Mouse (Mus musculus): Measurements from ENCODE around the gene Hist1h3c. TPM values are rescaled to one million over a fixed set of nuclear protein-coding genes. Genes with fewer than 3 reads are reported as not detected.
"Not testable (repeated sequence)": the region's sequence is repeated elsewhere in the genome, so short reads cannot be mapped to it uniquely, and the experiment has no call there.

Hist1h3c gene
- polyA plus RNA-seq (2016; fragmentation: Nextera tagmentation; extraction: Ambion mirVana), result 4.2 and 4.4 TPM in 2 replicates

DNA sequence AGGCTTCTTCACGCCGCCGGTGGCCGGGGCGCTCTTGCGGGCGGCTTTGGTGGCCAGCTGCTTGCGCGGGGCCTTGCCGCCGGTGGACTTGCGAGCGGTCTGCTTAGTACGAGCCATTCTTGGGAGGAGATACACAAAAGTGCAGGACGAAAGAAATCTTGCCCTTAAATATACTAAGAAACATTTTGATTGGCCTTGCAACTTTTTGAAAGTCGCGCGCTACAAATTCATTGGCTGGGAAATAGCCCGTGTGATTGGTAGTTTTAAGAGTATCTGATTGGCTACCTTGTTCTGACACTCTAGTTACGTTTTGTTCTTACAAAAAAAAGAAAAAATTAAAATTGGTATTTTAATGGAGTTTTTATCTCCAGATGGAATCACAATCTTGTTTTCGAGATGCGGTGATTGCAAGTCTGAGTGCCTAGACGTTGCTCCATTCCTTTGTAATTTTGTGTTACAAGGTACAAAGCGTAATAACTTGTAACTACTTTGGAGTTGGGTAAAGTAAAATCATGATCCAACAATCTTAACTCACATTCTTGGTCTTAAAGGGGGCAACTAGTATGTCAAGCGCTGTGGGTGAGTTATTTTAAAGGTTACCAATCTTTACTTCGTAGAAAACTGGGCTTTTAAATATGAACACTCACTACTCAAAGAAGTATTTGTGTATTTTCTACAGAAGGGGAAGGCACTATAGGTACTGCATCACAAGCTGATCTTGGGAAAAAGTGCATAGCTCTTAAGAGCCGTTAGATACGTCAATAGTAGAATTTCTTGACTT, at the start of gene Hist1h3c:
Gene Hist1h3c, minus strand, starts transcription at position 222 of the 781 bp plus-strand sequence.
- Histone ChIP-seq H3K9me3 (no peaks in the 10 kb centered on the region), H3K4me3 (peak within 1 kb of the TSS; percentile 60), H3K4me1 (peaks cover 20% of the 10 kb centered on the region), H3K27me3 (ENCODE audit: insufficient read depth, poor library complexity, severe bottlenecking) (no peaks in the 10 kb centered on the region), H3K27ac (peak within 1 kb of the TSS; percentile 98), H3K36me3 (no peaks in the 10 kb centered on the region)
- WGBS, result 2% methylated on average over 28 of the region's 28 CpGs
- DNase-seq (ENCODE audit: low spot score), result peak; percentile 93

DNA sequence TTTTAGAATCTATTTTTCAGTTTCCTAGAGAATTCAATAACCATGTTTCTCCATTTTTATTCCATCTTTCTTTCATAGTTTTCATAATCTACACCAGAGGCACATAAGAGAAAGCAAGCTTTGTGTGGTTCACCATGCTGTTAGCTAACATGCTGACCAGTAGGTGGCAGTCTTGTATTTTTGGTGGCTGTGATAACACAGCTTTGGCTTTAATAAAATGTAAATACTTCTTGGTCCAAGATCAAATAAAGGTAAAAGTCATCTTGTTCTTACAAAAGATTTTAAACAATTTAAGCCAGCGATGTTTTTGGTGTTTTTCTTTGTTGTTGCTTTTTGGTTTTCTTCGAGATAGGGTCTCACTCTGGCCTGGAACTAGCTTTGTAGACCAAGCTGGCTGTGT, 47.1 kb upstream of the Hist1h3c start:
- no peaks in the 10 kb centered on the region for H3K36me3 ChIP-seq
- WGBS, result 36% methylated on average over 2 of the region's 2 CpGs
- H3K4me3 ChIP-seq, result no peak overlapping the region
- no peaks in the 10 kb centered on the region for H3K4me1 ChIP-seq
- H3K27me3 ChIP-seq (ENCODE audit: insufficient read depth, poor library complexity, severe bottlenecking), result no peaks in the 10 kb centered on the region
- H3K9me3 ChIP-seq, result no peaks in the 10 kb centered on the region
- DNase-seq (ENCODE audit: low spot score), result no peak
- no peak overlapping the region for H3K27ac ChIP-seq

GRCm38 (mm10) chr13:23779025-23779424, 33.6 kb upstream of the Hist1h3c start:
- no peaks in the 10 kb centered on the region for H3K4me1 ChIP-seq
- DNase-seq (ENCODE audit: low spot score), result no peak
- H3K9me3 ChIP-seq, result no peaks in the 10 kb centered on the region
- H3K4me3 ChIP-seq, result no peak overlapping the region
- no peaks in the 10 kb centered on the region for H3K36me3 ChIP-seq
- WGBS, result 57% methylated on average over 4 of the region's 4 CpGs
- H3K27me3 ChIP-seq (ENCODE audit: insufficient read depth, poor library complexity, severe bottlenecking), result no peaks in the 10 kb centered on the region
- no peak overlapping the region for H3K27ac ChIP-seq

GRCm38 (mm10) chr13:23778339-23778738, 32.9 kb upstream of the Hist1h3c start:
- Histone ChIP-seq H3K4me1 (no peaks in the 10 kb centered on the region), H3K27me3 (ENCODE audit: insufficient read depth, poor library complexity, severe bottlenecking) (no peaks in the 10 kb centered on the region), H3K27ac (no peak overlapping the region), H3K9me3 (no peaks in the 10 kb centered on the region), H3K4me3 (no peak overlapping the region), H3K36me3 (no peaks in the 10 kb centered on the region)
- DNase-seq (ENCODE audit: low spot score), result no peak
- 91% methylated on average over 7 of the region's 7 CpGs for WGBS

GRCm38 (mm10) chr13:23772561-23773313, 27.3 kb upstream of the Hist1h3c start:
- DNase-seq (ENCODE audit: low spot score), result peak; percentile 93
- 12% methylated on average over 21 of the region's 21 CpGs for WGBS
- peaks cover 7% of the 10 kb centered on the region; the same call in 1 of the 2 replicates for H3K4me1 ChIP-seq
- peak overlapping the region; percentile 67 for H3K27ac ChIP-seq
- no peaks in the 10 kb centered on the region for H3K9me3 ChIP-seq
- H3K4me3 ChIP-seq, result peak overlapping the region; percentile 47
- H3K36me3 ChIP-seq, result no peaks in the 10 kb centered on the region
- no peaks in the 10 kb centered on the region for H3K27me3 ChIP-seq (ENCODE audit: insufficient read depth, poor library complexity, severe bottlenecking)

- not testable (repeated sequence) for DNase-seq (ENCODE audit: low spot score); H3K36me3 ChIP-seq; H3K27me3 ChIP-seq (ENCODE audit: insufficient read depth, poor library complexity, severe bottlenecking); H3K4me3 ChIP-seq; H3K27ac ChIP-seq; H3K9me3 ChIP-seq; H3K4me1 ChIP-seq
- 85% methylated on average over 2 of the region's 2 CpGs for WGBS
Observed at GRCm38 (mm10) chr13:23769613-23770012, 24.2 kb upstream of the Hist1h3c start, which contains the start of gene Trim38. Gene Trim38 (plus strand): TSS chr13:23769913.

DNA sequence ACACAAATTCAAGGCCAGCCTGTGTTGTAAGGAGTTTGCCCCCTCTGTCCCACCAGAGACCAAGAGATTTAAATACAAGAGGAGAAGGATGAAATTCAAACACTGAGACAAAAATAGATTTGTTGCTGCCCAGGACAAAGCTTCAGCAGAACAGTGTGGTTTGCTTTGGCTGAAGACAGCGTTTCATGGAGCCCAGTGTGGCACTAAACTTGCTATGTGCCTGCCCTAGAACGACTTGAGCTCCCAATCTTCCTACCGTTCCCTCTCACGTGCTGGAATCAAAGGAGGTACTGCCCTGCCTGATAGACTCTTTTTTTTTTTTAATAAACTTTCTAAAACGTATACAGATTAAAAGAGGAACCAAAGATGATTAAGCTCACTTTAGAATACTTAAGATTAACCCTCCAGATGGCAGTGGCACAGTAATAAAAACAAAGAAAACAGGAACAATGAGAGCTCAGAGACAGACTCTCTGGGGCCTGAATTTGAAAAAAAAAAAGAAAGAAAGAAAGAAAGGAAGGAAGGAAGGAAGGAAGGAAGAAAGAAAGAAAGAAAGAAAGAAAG, 23.5 kb upstream of the Hist1h3c start:
- Histone ChIP-seq H3K27me3 (ENCODE audit: insufficient read depth, poor library complexity, severe bottlenecking) (no peaks in the 10 kb centered on the region), H3K36me3 (no peaks in the 10 kb centered on the region), H3K4me3 (no peak overlapping the region), H3K27ac (no peak overlapping the region), H3K9me3 (no peaks in the 10 kb centered on the region), H3K4me1 (peaks cover 12% of the 10 kb centered on the region)
- 47% methylated on average over 5 of the region's 5 CpGs for WGBS
- DNase-seq (ENCODE audit: low spot score), result no peak

GRCm38 (mm10) chr13:23766772-23767171, 21.4 kb upstream of the Hist1h3c start:
- no peaks in the 10 kb centered on the region for H3K9me3 ChIP-seq
- no peaks in the 10 kb centered on the region for H3K27me3 ChIP-seq (ENCODE audit: insufficient read depth, poor library complexity, severe bottlenecking)
- peaks cover 16% of the 10 kb centered on the region for H3K4me1 ChIP-seq
- H3K27ac ChIP-seq, result no peak overlapping the region
- no peak overlapping the region for H3K4me3 ChIP-seq
- no peaks in the 10 kb centered on the region for H3K36me3 ChIP-seq
- DNase-seq (ENCODE audit: low spot score), result no peak

GRCm38 (mm10) chr13:23765172-23765513, 19.7 kb upstream of the Hist1h3c start:
- Histone ChIP-seq H3K27ac (peak overlapping the region; percentile 47; the same call in 1 of the 2 replicates), H3K4me3 (no peak overlapping the region; the same call in 1 of the 2 replicates), H3K9me3 (no peaks in the 10 kb centered on the region), H3K27me3 (ENCODE audit: insufficient read depth, poor library complexity, severe bottlenecking) (no peaks in the 10 kb centered on the region), H3K4me1 (peaks cover 21% of the 10 kb centered on the region), H3K36me3 (no peaks in the 10 kb centered on the region)
- DNase-seq (ENCODE audit: low spot score), result no peak
- 68% methylated on average over 1 of the region's 1 CpGs for WGBS

- no peak for DNase-seq (ENCODE audit: low spot score)
- Histone ChIP-seq H3K27ac (peak overlapping the region; percentile 88), H3K27me3 (ENCODE audit: insufficient read depth, poor library complexity, severe bottlenecking) (no peaks in the 10 kb centered on the region), H3K4me3 (peak overlapping the region; percentile 62), H3K9me3 (no peaks in the 10 kb centered on the region), H3K36me3 (no peaks in the 10 kb centered on the region), H3K4me1 (peaks cover 24% of the 10 kb centered on the region)
- 34% methylated on average over 12 of the region's 12 CpGs for WGBS
Observed at GRCm38 (mm10) chr13:23764324-23765171, 19.1 kb upstream of the Hist1h3c start.

DNA sequence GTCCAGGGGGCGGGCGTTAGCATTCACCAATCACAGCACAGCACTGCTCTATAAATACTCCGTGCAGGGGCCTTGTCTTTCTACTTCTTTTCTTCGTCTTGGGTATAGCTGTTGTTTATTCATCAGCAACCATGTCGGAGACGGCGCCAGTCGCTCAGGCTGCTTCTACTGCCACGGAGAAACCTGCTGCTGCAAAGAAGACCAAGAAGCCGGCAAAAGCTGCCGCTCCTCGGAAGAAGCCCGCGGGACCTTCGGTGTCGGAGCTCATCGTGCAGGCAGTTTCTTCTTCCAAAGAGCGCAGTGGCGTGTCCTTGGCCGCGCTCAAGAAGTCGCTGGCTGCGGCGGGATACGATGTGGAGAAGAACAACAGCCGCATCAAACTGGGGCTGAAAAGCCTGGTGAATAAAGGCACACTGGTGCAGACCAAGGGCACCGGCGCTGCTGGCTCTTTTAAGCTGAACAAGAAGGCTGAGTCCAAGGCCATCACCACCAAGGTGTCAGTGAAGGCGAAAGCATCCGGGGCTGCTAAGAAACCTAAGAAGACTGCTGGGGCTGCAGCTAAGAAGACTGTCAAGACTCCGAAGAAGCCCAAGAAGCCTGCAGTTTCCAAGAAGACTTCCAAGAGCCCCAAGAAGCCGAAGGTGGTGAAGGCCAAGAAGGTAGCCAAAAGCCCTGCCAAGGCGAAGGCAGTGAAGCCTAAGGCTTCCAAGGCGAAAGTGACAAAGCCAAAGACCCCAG, 18.4 kb upstream of the Hist1h3c start, which contains the start of gene Hist1h1a:
Gene Hist1h1a, plus strand, starts transcription at position 81 of the 738 bp plus-strand sequence.
- Histone ChIP-seq H3K9me3 (no peaks in the 10 kb centered on the region), H3K27ac (peak within 1 kb of the TSS; percentile 88), H3K36me3 (no peaks in the 10 kb centered on the region), H3K4me3 (peak within 1 kb of the TSS; percentile 62), H3K27me3 (ENCODE audit: insufficient read depth, poor library complexity, severe bottlenecking) (no peaks in the 10 kb centered on the region), H3K4me1 (peaks cover 23% of the 10 kb centered on the region)
- WGBS, result 3% methylated on average over 34 of the region's 34 CpGs
- DNase-seq (ENCODE audit: low spot score), result peak; percentile 96

- 2% methylated on average over 10 of the region's 10 CpGs for WGBS
- Histone ChIP-seq H3K4me3 (peak overlapping the region; percentile 62), H3K9me3 (no peaks in the 10 kb centered on the region), H3K27me3 (ENCODE audit: insufficient read depth, poor library complexity, severe bottlenecking) (no peaks in the 10 kb centered on the region), H3K36me3 (no peaks in the 10 kb centered on the region), H3K27ac (peak overlapping the region; percentile 88), H3K4me1 (peaks cover 21% of the 10 kb centered on the region)
- DNase-seq (ENCODE audit: low spot score), result no peak
Observed at GRCm38 (mm10) chr13:23763242-23763585, 17.8 kb upstream of the Hist1h3c start.

All from heart, embryonic 10.5 days (tissue).